Mouse (Mus musculus): ENCODE measurements around the gene Selenos. TPM values are rescaled to one million over a fixed set of nuclear protein-coding genes. Genes with fewer than 3 reads are reported as not detected.
A peak's percentile ranks its signal among the peaks of the same experiment; 100 is the strongest.

The Selenos gene
- total and polyA plus RNA-seq, 3 experiments: 79.9 to 103 TPM; not detected in 1

GRCm38 (mm10) chr7:66060066-66060956, 19.1 kb upstream of the Selenos start (continued):
- TF ChIP-seq UBTF (IDR thresholded peaks at IDR 0.05; ENCODE audit: borderline replicate concordance, insufficient read depth, low read depth, low read length) (peak; percentile 39; the same call in 1 of the 2 replicates), NELFE (IDR thresholded peaks at IDR 0.05; ENCODE audit: low read depth, low read length) (peak; percentile 80), MAX (IDR thresholded peaks at IDR 0.05; ENCODE audit: low read length) (peak; percentile 62), NRF1 (IDR thresholded peaks at IDR 0.05; ENCODE audit: insufficient read depth, low read depth, low read length, poor library complexity, severe bottlenecking) (no peak; the same call in 1 of the 2 replicates)

GRCm38 (mm10) chr7:66061057-66061456, 18.4 kb upstream of the Selenos start:
- Histone ChIP-seq H3K4me1 (ENCODE audit: control insufficient read depth in 1 of 2, insufficient read depth in 2 of 2, low read length in 2 of 2) (peaks cover 0 to 14% of the 10 kb centered on the region in 2 experiments; a peak in 2 of 4 replicates), H3K27me3 (ENCODE audit: control insufficient read depth in 1 of 2, insufficient read depth in 2 of 2, low read length in 2 of 2) (no peaks in the 10 kb centered on the region), H3K9ac (ENCODE audit: control insufficient read depth, low read depth, low read length, poor library complexity, severe bottlenecking) (peak overlapping the region; percentile 92), H3K36me3 (ENCODE audit: control insufficient read depth in 1 of 2, insufficient read depth in 2 of 2, low read length in 2 of 2) (peaks cover 19 to 24% of the 10 kb centered on the region in 2 experiments), H3K9me3 (replicated peaks; ENCODE audit: insufficient read depth, low read length) (no peaks in the 10 kb centered on the region), H3K79me2 (ENCODE audit: control insufficient read depth, insufficient read depth, low read length, poor library complexity) (peaks cover 40% of the 10 kb centered on the region), H3K4me3 (ENCODE audit: control insufficient read depth in 1 of 2, insufficient read depth in 1 of 2, low read depth in 2 of 2, low read length in 2 of 2) (peak overlapping the region; percentile 82 to 90), H3K27ac (ENCODE audit: control insufficient read depth, low read depth, low read length) (peak overlapping the region; percentile 48)
- peak; percentile 57 for DNase-seq (ENCODE audit: low read depth, low spot score)
- TF ChIP-seq POLR2AphosphoS5 (IDR thresholded peaks at IDR 0.05; ENCODE audit: borderline replicate concordance, low read depth, low read length) (no peak), CTCF (IDR thresholded peaks at IDR 0.05 in 2 of 3, conservative IDR thresholded peaks at IDR 0.05 in 1 of 3; ENCODE audit: control insufficient read depth in 1 of 3, insufficient read depth in 1 of 3, low read depth in 2 of 3, low read length in 3 of 3, poor library complexity in 1 of 3, severe bottlenecking in 1 of 3) (no peak), UBTF (IDR thresholded peaks at IDR 0.05; ENCODE audit: borderline replicate concordance, insufficient read depth, low read depth, low read length) (no peak), MYB (IDR thresholded peaks at IDR 0.05; ENCODE audit: low read depth, low read length) (no peak), RAD21 (IDR thresholded peaks at IDR 0.05; ENCODE audit: low read depth, low read length) (no peak), MXI1 (IDR thresholded peaks at IDR 0.05; ENCODE audit: low read depth, low read length) (peak; percentile 84), ZKSCAN1 (IDR thresholded peaks at IDR 0.05; ENCODE audit: low read depth, low read length) (no peak), TBP (IDR thresholded peaks at IDR 0.05; ENCODE audit: low read depth, low read length) (no peak)

- Histone ChIP-seq H3K27ac (ENCODE audit: control insufficient read depth, low read depth, low read length) (no peak overlapping the region), H3K9me3 (replicated peaks; ENCODE audit: insufficient read depth, low read length) (no peaks in the 10 kb centered on the region), H3K27me3 (ENCODE audit: control insufficient read depth in 1 of 2, insufficient read depth in 2 of 2, low read length in 2 of 2) (no peaks in the 10 kb centered on the region), H3K4me3 (ENCODE audit: control insufficient read depth in 1 of 2, insufficient read depth in 1 of 2, low read depth in 2 of 2, low read length in 2 of 2) (no peak overlapping the region), H3K9ac (ENCODE audit: control insufficient read depth, low read depth, low read length, poor library complexity, severe bottlenecking) (no peak overlapping the region), H3K79me2 (ENCODE audit: control insufficient read depth, insufficient read depth, low read length, poor library complexity) (peaks cover 5% of the 10 kb centered on the region), H3K4me1 (ENCODE audit: control insufficient read depth in 1 of 2, insufficient read depth in 2 of 2, low read length in 2 of 2) (peaks cover 0 to 2% of the 10 kb centered on the region in 2 experiments; a peak in 1 of 4 replicates), H3K36me3 (ENCODE audit: control insufficient read depth in 1 of 2, insufficient read depth in 2 of 2, low read length in 2 of 2) (peaks cover 10 to 17% of the 10 kb centered on the region in 2 experiments)
- TF ChIP-seq ZMIZ1 (IDR thresholded peaks at IDR 0.05; ENCODE audit: low read depth, low read length): 0 out of 2 replicates have a peak, but pooled peaks have one; percentile 8
- TF ChIP-seq TCF12 (IDR thresholded peaks at IDR 0.05; ENCODE audit: low read depth, low read length): no peak
- peak; percentile 22 for TF ChIP-seq POLR2AphosphoS2 (IDR thresholded peaks at IDR 0.05; ENCODE audit: low read length)
- DNase-seq (ENCODE audit: low read depth, low spot score): peak; percentile 28
Observed at GRCm38 (mm10) chr7:66076411-66076810, 3.0 kb upstream of the Selenos start.
